Mouse (Mus musculus): ENCODE measurements around the gene Wdr46. TPM values are rescaled to one million over a fixed set of nuclear protein-coding genes. Genes with fewer than 3 reads are reported as not detected.
A peak's percentile ranks its signal among the peaks of the same experiment; 100 is the strongest.

Gene Wdr46
- polyA plus RNA-seq, 1 experiment from 2014 or later = 38.8 TPM

DNA sequence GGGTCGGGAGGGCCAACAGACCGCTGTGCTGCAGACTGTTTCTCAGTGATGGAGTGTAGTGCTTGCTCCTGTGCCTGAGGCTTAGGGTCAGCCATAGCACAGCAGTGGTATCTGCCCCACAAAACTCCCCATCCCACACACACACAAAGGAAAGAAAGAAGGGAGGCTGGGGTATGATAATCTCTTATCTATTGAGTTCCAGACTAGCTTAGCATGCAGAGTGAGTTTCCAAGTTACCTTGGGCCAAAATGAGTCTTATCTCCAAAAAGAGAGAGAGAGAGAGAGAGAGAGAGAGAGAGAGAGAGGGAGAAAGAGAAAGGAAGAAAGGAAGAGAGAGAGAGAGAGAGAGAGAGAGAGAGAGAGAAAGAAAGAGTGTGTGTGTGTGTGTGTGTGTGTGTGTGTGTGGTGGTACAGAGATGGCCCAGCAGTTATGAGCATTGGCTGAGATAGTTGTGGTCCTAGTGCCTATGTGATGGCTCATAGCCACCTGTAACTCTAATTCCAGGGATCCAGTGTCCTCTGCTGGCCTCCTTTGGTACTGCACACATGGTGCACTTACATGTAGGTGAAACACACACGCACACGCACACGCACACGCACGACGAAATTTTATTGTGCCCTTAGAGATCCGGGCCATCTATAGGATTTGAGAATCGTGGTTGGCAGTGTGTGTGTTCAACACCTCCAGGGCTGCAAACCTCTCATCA is 15.7 kb upstream of the Wdr46 start:
- Histone ChIP-seq H3K4me1 (peaks cover 27% of the 10 kb centered on the region), H3K27me3 (no peaks in the 10 kb centered on the region), H3K9ac (no peak overlapping the region), H3K4me3 (no peak overlapping the region), H3K4me2 (replicated peaks) (no peak overlapping the region), H3K36me3 (peaks cover 13% of the 10 kb centered on the region; the same call in 1 of the 2 replicates), H3K9me3 (replicated peaks) (no peaks in the 10 kb centered on the region), H3K27ac (no peak overlapping the region)
- WGBS = 85% methylated on average over 10 of the region's 10 CpGs
- ATAC-seq (ENCODE audit: low FRiP score) = no peak

- Histone ChIP-seq H3K27me3 (no peaks in the 10 kb centered on the region), H3K4me2 (replicated peaks) (no peak overlapping the region), H3K4me1 (peaks cover 20% of the 10 kb centered on the region), H3K9me3 (replicated peaks) (no peaks in the 10 kb centered on the region), H3K4me3 (no peak overlapping the region), H3K27ac (no peak overlapping the region), H3K36me3 (peaks cover 13% of the 10 kb centered on the region; the same call in 1 of the 2 replicates), H3K9ac (no peak overlapping the region)
- WGBS = 83% methylated on average over 21 of the region's 21 CpGs
- no peak for ATAC-seq (ENCODE audit: low FRiP score)
Measured at GRCm38 (mm10) chr17:33925406-33926116, 14.9 kb upstream of the Wdr46 start.

DNA sequence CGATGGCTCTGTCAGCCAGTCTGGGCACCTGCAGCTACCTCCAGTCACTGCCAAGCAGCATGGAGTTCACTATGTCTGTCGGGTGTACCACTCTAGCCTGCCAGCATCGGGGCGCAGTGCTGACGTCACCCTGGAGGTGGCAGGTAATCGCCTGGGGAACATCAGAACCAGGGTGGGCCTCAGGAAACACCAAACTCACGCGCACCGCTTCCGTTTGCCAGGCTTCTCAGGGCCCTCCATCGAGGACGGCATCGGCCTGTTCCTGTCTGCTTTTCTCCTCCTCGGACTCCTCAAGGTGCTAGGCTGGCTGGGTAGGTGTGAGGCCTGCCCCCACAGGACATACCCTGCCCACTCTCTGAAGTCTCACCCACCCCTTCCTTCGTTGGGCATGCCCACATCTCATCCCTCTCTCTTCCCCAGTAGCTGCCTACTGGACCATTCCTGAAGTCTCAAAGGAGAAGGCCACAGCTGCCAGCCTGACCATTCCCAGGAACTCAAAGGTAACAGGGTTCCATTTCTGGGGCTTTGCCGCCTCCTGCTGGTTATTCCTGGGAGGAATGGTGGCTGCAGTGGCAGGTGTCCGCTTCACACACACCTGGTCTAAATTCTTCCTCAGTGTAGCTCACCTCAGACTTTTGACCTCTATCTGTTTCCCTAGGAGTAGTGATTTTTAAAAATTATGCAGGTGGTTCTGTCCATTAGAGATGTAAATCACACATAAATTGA is 14.1 kb upstream of the Wdr46 start:
- Histone ChIP-seq H3K27me3 (no peaks in the 10 kb centered on the region), H3K27ac (no peak overlapping the region), H3K36me3 (peaks cover 13% of the 10 kb centered on the region; the same call in 1 of the 2 replicates), H3K9ac (no peak overlapping the region), H3K4me1 (peaks cover 25% of the 10 kb centered on the region), H3K4me2 (replicated peaks) (no peak overlapping the region), H3K9me3 (replicated peaks) (no peaks in the 10 kb centered on the region), H3K4me3 (no peak overlapping the region)
- no peak for ATAC-seq (ENCODE audit: low FRiP score)
- WGBS = 73% methylated on average over 17 of the region's 17 CpGs

GRCm38 (mm10) chr17:33928251-33928947 is 12.1 kb upstream of the Wdr46 start:
- Histone ChIP-seq H3K36me3 (peaks cover 27% of the 10 kb centered on the region), H3K4me2 (replicated peaks) (peak overlapping the region; percentile 98), H3K9me3 (replicated peaks) (no peaks in the 10 kb centered on the region), H3K9ac (peak overlapping the region; percentile 94), H3K4me1 (peaks cover 25% of the 10 kb centered on the region), H3K27me3 (no peaks in the 10 kb centered on the region), H3K27ac (no peak overlapping the region), H3K4me3 (peak overlapping the region; percentile 87)
- WGBS = 65% methylated on average over 21 of the region's 21 CpGs
- no peak for ATAC-seq (ENCODE audit: low FRiP score)

DNA sequence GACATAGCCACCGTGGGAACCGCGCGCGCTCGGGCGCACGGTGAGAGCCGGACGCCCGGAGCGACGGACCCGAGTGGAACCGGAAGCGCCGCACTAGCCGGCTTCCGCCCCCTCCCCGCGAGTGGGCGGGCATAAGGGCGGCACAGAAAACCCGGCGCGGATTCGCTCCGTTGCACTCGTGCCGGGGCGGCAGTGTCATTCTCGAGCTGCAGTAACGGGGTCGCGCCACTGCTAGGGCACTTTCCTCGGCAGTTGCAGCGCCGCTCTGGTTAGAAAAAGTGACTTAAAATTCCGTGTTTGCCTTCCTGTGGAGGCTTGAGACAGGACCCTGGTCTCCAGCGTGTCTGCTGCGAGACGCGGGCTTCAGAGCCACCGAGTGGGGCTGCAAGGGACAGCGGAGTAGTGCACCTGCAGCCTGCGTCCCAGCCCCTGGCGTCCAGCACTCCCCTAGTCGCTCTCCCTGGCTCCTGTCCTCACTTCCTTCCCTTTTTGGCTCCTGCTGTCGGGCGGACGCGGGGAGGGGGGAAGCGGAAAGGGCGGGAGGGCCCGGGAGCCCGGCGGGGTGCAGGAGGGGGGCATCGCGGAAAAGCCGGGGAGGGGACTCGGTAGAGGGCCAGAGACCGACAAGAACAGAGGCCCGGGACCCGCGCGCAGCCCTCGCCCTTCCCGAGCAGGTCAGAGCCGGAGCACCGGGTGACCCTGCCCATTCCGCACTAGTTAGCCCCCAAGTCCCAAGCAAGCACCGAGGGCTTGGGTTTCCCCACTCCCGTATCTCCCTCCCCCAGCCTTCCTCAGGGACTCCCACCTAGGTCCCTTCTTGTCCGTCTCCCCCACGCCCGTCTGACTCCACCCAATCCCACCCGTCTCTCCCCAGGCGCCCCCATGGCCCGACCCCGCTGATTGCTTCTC is 10.8 kb upstream of the Wdr46 start, which contains the start of gene Rgl2:
Gene Rgl2 (plus strand): TSS at position 173 of the 909 bp plus-strand sequence.
- ATAC-seq (ENCODE audit: low FRiP score) = peak; percentile 80
- peak within 1 kb of the TSS; percentile 87 for H3K4me3 ChIP-seq
- no peaks in the 10 kb centered on the region for H3K9me3 ChIP-seq (replicated peaks)
- H3K4me1 ChIP-seq = peaks cover 25% of the 10 kb centered on the region
- peak within 1 kb of the TSS; percentile 96 for H3K27ac ChIP-seq
- WGBS = under 1% methylated on average over 77 of the region's 80 CpGs
- peak within 1 kb of the TSS; percentile 98 for H3K4me2 ChIP-seq (replicated peaks)
- H3K36me3 ChIP-seq = peaks cover 36% of the 10 kb centered on the region
- H3K27me3 ChIP-seq = no peaks in the 10 kb centered on the region
- H3K9ac ChIP-seq = peak within 1 kb of the TSS; percentile 94

DNA sequence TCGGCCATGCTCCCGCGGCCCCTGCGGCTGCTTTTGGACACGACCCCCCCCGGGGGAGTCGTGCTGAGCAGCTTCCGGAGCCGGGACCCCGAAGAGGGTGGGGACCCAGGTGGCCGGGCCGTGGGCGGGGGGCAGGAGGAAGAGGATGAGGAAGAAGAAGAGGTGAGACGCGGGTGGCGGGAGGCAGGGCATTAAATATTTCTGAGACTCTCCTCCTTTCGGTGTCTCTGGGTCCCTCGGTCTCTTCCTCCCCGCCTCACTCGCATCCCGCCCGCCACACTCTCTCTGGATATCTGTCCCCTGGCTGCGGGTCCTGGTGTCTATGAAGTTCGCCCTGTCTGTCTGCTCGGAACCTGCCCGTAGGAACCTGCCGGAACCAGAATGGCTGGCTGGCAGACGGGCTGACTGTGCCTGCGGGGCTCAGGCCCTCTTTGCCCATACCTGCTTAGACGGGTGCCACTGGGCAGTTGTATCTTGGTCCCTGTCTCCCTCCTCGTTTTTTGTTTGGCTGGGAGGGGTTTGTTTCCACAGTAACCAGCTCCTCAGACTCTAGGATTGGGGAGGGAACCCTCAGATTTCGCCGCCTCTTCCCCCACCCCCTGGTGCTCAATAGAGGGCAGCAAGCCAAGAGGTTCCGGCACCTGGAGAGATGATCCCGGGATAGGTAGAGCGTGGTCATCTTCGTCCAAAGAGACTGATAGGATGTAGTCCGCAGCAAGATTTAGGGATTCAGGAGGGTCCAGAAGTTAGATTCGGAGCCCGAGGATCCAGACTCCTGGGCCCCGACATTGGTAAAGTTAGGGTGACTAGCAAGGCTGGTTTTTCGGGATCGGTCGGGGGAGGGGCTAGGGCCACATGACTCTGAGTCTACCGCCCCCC is 9.9 kb upstream of the Wdr46 start:
- Histone ChIP-seq H3K4me1 (peaks cover 25% of the 10 kb centered on the region), H3K27me3 (no peaks in the 10 kb centered on the region), H3K27ac (peak overlapping the region; percentile 96), H3K4me2 (replicated peaks) (peak overlapping the region; percentile 98), H3K9ac (peak overlapping the region; percentile 94), H3K36me3 (peaks cover 41% of the 10 kb centered on the region), H3K9me3 (replicated peaks) (no peaks in the 10 kb centered on the region), H3K4me3 (peak overlapping the region; percentile 87)
- 0 out of 2 replicates have a peak, but pooled peaks have one; percentile 8 for ATAC-seq (ENCODE audit: low FRiP score)
- under 1% methylated on average over 44 of the region's 45 CpGs for WGBS

DNA sequence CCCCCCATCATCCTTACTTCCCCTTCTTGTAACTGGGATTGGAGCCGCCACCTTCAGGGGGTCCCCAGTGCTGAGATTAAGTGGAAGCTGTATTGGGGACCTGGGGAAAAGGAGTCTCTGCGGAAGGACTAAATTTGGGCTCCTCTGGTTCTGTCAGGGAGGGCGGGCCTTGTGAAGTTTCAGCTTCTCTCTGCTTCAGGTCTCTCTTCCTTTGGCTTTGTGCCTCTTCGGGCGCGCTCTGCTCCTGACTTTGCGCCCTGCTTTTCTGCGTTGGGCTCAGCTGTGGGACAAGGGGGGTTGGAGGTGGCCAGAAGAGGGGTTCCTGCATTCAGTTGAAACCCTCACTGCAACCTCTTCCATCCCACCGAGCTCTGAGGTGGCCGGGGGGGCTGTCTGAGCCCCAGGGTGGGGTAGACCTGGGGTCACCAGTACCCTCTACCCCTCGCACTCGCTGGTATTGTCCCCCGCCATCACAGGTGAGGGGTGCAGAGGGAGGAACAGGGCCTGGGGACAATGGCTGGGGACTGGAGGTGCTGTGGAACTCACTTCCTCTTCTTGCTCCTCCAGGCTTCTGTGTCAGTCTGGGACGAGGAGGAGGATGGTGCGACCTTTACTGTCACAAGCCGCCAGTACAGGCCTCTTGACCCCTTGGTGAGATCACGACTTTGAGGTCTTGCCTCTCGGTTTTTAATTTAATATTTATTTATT is 9.1 kb upstream of the Wdr46 start:
- no peak for ATAC-seq (ENCODE audit: low FRiP score)
- Histone ChIP-seq H3K4me2 (replicated peaks) (peak overlapping the region; percentile 98), H3K9me3 (replicated peaks) (no peaks in the 10 kb centered on the region), H3K4me3 (peak overlapping the region; percentile 87), H3K36me3 (peaks cover 40% of the 10 kb centered on the region), H3K9ac (peak overlapping the region; percentile 94), H3K27ac (no peak overlapping the region), H3K27me3 (no peaks in the 10 kb centered on the region), H3K4me1 (peaks cover 25% of the 10 kb centered on the region)
- WGBS = 40% methylated on average over 18 of the region's 18 CpGs

DNA sequence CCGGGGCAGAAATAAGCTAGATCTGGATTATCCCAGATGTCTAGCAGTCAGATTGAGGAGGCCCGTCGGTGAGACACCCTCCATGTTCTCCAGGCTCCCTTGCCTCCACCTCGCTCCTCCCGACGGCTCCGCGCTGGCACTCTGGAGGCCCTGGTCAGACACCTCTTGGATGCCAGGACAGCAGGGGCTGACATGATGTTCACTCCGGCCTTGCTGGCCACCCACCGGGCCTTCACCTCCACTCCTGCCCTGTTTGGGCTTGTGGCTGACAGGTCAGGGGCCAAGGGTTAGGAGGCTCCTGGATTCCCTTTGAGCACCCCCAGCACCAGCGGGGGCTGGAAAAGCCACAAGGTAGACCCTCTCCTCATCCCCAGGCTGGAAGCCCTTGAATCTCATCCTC is 8.5 kb upstream of the Wdr46 start:
- H3K4me3 ChIP-seq = no peak overlapping the region
- H3K4me2 ChIP-seq (replicated peaks) = no peak overlapping the region
- H3K4me1 ChIP-seq = peaks cover 25% of the 10 kb centered on the region
- H3K36me3 ChIP-seq = peaks cover 42% of the 10 kb centered on the region
- H3K9me3 ChIP-seq (replicated peaks) = no peaks in the 10 kb centered on the region
- H3K27ac ChIP-seq = no peak overlapping the region
- 89% methylated on average over 11 of the region's 11 CpGs for WGBS
- no peak for ATAC-seq (ENCODE audit: low FRiP score)
- no peaks in the 10 kb centered on the region for H3K27me3 ChIP-seq
- no peak overlapping the region for H3K9ac ChIP-seq

DNA sequence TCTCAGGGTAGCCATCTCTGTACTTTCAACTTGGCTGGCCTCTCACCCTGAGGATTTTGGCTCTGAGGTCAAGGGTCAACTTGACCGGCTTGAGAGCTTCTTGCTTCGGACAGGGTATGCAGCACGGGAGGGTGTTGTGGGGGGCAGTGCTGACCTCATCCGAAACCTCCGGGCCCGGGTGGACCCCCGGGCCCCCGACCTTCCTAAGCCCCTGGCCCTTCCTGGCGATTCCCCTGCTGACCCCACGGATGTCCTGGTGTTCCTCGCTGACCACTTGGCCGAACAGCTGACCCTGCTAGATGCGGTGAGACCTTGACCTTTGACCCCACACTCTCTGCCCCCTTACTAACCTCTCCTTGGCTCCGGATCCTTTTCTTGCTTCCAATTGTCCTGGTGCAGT is 8.0 kb upstream of the Wdr46 start:
- H3K36me3 ChIP-seq = peaks cover 47% of the 10 kb centered on the region
- peaks cover 24% of the 10 kb centered on the region for H3K4me1 ChIP-seq
- no peaks in the 10 kb centered on the region for H3K27me3 ChIP-seq
- no peaks in the 10 kb centered on the region for H3K9me3 ChIP-seq (replicated peaks)
- H3K27ac ChIP-seq = no peak overlapping the region
- ATAC-seq (ENCODE audit: low FRiP score) = no peak
- H3K4me2 ChIP-seq (replicated peaks) = no peak overlapping the region
- H3K9ac ChIP-seq = no peak overlapping the region
- H3K4me3 ChIP-seq = no peak overlapping the region
- 85% methylated on average over 14 of the region's 14 CpGs for WGBS

GRCm38 (mm10) chr17:33932970-33933369 is 7.5 kb upstream of the Wdr46 start:
- Histone ChIP-seq H3K4me3 (no peak overlapping the region), H3K27me3 (no peaks in the 10 kb centered on the region), H3K9ac (no peak overlapping the region), H3K27ac (no peak overlapping the region), H3K4me1 (peaks cover 19% of the 10 kb centered on the region), H3K4me2 (replicated peaks) (no peak overlapping the region), H3K9me3 (replicated peaks) (no peaks in the 10 kb centered on the region), H3K36me3 (peaks cover 49% of the 10 kb centered on the region)
- ATAC-seq (ENCODE audit: low FRiP score) = no peak
- 92% methylated on average over 15 of the region's 15 CpGs for WGBS
